Mouse (Mus musculus) ES-E14 (cell line): Measurements from ENCODE around the gene Chmp4b. TPM values are rescaled to one million over a fixed set of nuclear protein-coding genes. Genes with fewer than 3 reads are reported as not detected.

Experiments used
- DNase-seq: peaks from one replicate; pipeline ENCODE4 v3.0.0-alpha.2; 2013; ENCODE audit warnings: low read depth, low spot score
- H3K27ac ChIP-seq: 2 replicates; pipeline ENCODE4 v1.5.1; 2012; ENCODE audit warnings: low read depth, mild to moderate bottlenecking, low read length, moderate library complexity, mixed read lengths; ENCODE audit not compliant: poor library complexity, insufficient read depth, severe bottlenecking
- H3K36me3 ChIP-seq: 2 replicates; pipeline ENCODE4 v1.6.1; 2012; ENCODE audit warnings: mild to moderate bottlenecking, low read length, moderate library complexity, mixed read lengths; ENCODE audit not compliant: control insufficient read depth, poor library complexity, insufficient read depth, severe bottlenecking
- H3K4me1 ChIP-seq, 2 experiments: fragments of 150-350 bp in 1 of 2; sonication (generic) in 1 of 2; 2 replicates each; pipeline ENCODE4 v1.6.1; 2012; ENCODE audit warnings: low read length in 2 of 2, mild to moderate bottlenecking in 1 of 2, mixed read lengths in 1 of 2; ENCODE audit not compliant: control insufficient read depth in 2 of 2, insufficient read depth in 2 of 2, poor library complexity in 1 of 2
- H3K4me3 ChIP-seq, 2 experiments: fragments of 150-350 bp in 1 of 2; sonication (generic) in 1 of 2; 2 replicates each; pipeline ENCODE4 v1.5.1; 2012; ENCODE audit warnings: low read length in 2 of 2, low read depth in 1 of 2, mild to moderate bottlenecking in 1 of 2, mixed read lengths in 1 of 2; ENCODE audit not compliant: insufficient read depth in 1 of 2, poor library complexity in 1 of 2, severe bottlenecking in 1 of 2
- H3K9ac ChIP-seq: 2 replicates; pipeline ENCODE4 v1.6.1; 2012; ENCODE audit warnings: low read depth, mild to moderate bottlenecking, low read length, mixed read lengths; ENCODE audit not compliant: poor library complexity, insufficient read depth, severe bottlenecking
- H3K9me3 ChIP-seq: fragments of 150-350 bp; sonication (generic); 2 replicates; pipeline ENCODE4 v1.6.1; 2012; ENCODE audit warnings: low read depth, mild to moderate bottlenecking, low read length; ENCODE audit not compliant: control insufficient read depth, insufficient read depth
- CHD2 ChIP-seq: IDR thresholded peaks from 2 replicates; pipeline ENCODE4 v1.6.1; 2014; ENCODE audit warnings: mild to moderate bottlenecking, low read depth, low read length, inconsistent platforms
- HCFC1 ChIP-seq: IDR thresholded peaks from 2 replicates; pipeline ENCODE4 v1.6.1; 2012; ENCODE audit warnings: low read length, inconsistent platforms, borderline replicate concordance; ENCODE audit not compliant: insufficient read depth
- MAFK ChIP-seq: IDR thresholded peaks from 2 replicates; pipeline ENCODE4 v1.6.1; 2014; ENCODE audit warnings: mild to moderate bottlenecking, low read depth, low read length, inconsistent platforms; ENCODE audit not compliant: insufficient read depth
- ZC3H11A ChIP-seq: IDR thresholded peaks from 2 replicates; pipeline ENCODE4 v1.6.1; 2012; ENCODE audit warnings: low read depth, mild to moderate bottlenecking, inconsistent platforms, low read length, borderline replicate concordance
- ZNF384 ChIP-seq: IDR thresholded peaks from 2 replicates; pipeline ENCODE4 v1.6.1; 2012; ENCODE audit warnings: low read depth, low read length, inconsistent platforms
- in situ Hi-C, 2 experiments: fragments of 600-800 bp; cut with MboI; formaldehyde crosslinking; loops; one replicate each; pipeline ENCODE4 v1.15.1; 2025; ENCODE audit warnings: low sequenced_read_pairs in 2 of 2, inconsistent platforms in 1 of 2; ENCODE audit not compliant: unreplicated experiment in 2 of 2
- total RNA-seq: library from RNA; depleted of rRNA; stranded (reverse); fragments of 300-350 nt; gene quantifications from 2 replicates; pipeline ENCODE4 v1.2.3, GENCODE M21; 2012

Chmp4b gene
- total RNA-seq, 1 experiment: 94.3 TPM

DNA sequence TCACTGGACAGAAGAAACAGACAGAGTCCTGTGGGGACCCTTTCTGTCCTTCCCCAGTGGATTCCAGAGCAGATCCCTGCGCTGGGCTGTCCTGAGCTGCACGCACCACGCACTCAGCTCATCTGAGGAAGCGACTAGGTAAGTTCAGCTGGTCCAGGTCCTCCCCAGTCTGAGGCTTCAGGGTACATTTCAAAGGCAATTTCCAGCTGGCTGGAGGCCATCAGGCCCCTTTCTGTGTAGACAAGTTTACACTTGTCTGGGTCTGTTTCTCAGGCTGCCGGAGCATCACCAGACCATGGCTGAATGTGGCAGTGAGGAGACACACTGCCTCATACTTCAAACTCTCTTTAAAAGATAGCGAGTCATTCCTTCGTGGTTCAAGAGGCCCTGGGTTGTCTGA, 55.8 kb downstream of the Chmp4b start:
- Histone ChIP-seq H3K36me3 (no peaks in the 10 kb centered on the region), H3K9me3 (no peaks in the 10 kb centered on the region), H3K9ac (no peak overlapping the region), H3K27ac (no peak overlapping the region), H3K4me3 (no peak overlapping the region), H3K4me1 (peaks cover 0 to 3% of the 10 kb centered on the region in 2 experiments; a peak in 1 of 4 replicates)
- DNase-seq: no peak
- TF ChIP-seq CHD2 (no peak), ZC3H11A (no peak), MAFK (no peak), ZNF384 (no peak)
- in situ Hi-C loops: loop anchor here (10.0 to 25.0 kb wide), 3 partner anchors 148 to 238 kb away; no protein-coding TSS in a partner anchor

DNA sequence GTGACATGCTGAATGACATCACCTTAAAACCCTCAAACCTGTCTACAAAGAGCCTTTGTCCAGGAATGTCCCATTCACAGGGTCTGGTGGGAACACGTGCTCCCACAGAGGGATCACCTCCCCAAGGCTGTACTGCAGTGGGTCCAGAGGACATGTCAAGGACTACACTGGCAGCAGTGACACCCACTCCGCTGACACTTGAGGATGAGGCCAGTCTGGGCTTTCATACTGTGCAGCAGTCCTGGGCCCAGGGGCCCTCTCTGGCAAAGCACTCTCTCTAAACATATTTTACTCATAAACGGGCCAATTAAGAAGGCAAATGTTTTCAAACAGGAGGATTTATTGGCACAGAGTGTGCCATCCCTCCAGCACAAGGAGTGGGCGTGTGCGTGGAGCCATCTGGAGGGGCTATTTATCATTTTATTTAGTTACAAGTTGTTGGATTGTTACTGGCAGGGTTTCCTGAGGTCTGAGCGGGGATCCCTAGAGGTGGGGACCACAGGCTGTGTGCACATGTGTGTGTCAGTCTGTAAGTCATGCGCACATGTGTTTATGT, 56.4 kb downstream of the Chmp4b start:
- no peak for DNase-seq
- TF ChIP-seq ZC3H11A (no peak), CHD2 (no peak), MAFK (no peak), ZNF384 (no peak), HCFC1 (no peak)
- Histone ChIP-seq H3K4me3 (no peak overlapping the region), H3K27ac (no peak overlapping the region), H3K36me3 (no peaks in the 10 kb centered on the region), H3K9me3 (no peaks in the 10 kb centered on the region), H3K4me1 (peaks cover 0 to 3% of the 10 kb centered on the region in 2 experiments; a peak in 1 of 4 replicates), H3K9ac (no peak overlapping the region)
- in situ Hi-C loops: loop anchor here (10.0 to 25.0 kb wide), 3 partner anchors 147 to 237 kb away; no protein-coding TSS in a partner anchor

DNA sequence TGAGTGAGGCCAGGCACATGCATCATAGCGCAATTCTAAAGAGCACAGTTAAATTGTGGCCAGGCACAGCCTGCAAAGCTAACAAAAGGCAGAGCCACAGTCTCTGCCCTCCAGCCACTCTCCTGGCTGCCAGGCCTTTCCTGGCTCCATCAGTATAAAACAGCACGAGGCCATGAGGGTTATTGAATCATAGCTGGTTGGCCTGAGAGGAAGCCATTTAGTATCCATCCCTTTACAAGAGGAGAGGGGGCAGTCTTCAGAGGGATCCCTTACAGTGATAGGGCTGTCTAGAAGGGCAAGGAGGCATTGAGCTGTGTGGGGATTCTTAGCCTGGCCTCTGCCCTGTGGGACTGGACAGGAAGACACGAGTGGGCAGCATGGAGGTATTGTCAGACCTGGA, 60.2 kb downstream of the Chmp4b start:
- in situ Hi-C loops: loop anchor here in 1 of 2 experiments (25.0 kb wide), 1 partner anchor 226 kb away; no protein-coding TSS in a partner anchor

DNA sequence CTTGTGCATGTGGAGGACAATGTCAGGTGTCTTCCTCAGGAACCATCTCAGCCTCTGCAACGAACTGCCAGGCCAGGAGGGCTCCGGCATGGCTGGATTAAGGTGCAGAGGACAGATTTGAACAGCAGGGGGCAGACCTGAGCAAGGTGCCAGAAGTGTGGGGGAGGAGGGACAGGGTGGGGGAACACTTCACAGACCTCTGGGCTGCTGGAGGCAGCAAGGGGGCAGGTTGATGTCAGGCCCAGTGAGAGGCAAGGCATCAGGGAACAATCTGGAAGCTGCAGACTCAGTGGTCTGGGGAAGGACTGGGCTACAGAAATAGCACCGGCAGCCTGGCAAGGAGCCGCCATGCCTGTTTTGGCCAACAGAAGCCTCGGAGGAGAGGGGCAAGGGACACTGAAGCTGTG, 60.8 kb downstream of the Chmp4b start:
- Histone ChIP-seq H3K4me1 (peaks cover 0 to 3% of the 10 kb centered on the region in 2 experiments; a peak in 2 of 4 replicates), H3K27ac (no peak overlapping the region), H3K36me3 (no peaks in the 10 kb centered on the region), H3K9me3 (no peaks in the 10 kb centered on the region), H3K4me3 (peak overlapping the region in 1 of 2 experiments; percentile 31; a peak in 2 of 4 replicates), H3K9ac (peak overlapping the region; percentile 10; the same call in 1 of the 2 replicates)
- DNase-seq: peak; percentile 56
- peak; percentile 39; the same call in 1 of the 2 replicates for TF ChIP-seq CHD2
- no peak; the same call in 1 of the 2 replicates for TF ChIP-seq ZC3H11A
- TF ChIP-seq ZNF384: no peak
- in situ Hi-C loops: loop anchor here in 1 of 2 experiments (25.0 kb wide), 1 partner anchor 225 kb away; no protein-coding TSS in a partner anchor

More for the DNA sequence above, 60.2 kb downstream of the Chmp4b start:
- Histone ChIP-seq H3K4me1 (peaks cover 0 to 3% of the 10 kb centered on the region in 2 experiments; a peak in 2 of 4 replicates), H3K36me3 (no peaks in the 10 kb centered on the region), H3K27ac (no peak overlapping the region), H3K4me3 (no peak overlapping the region), H3K9me3 (no peaks in the 10 kb centered on the region), H3K9ac (no peak overlapping the region)
- no peak for DNase-seq
- TF ChIP-seq ZC3H11A: no peak
- TF ChIP-seq CHD2: no peak
- no peak for TF ChIP-seq ZNF384
- TF ChIP-seq HCFC1: no peak
- TF ChIP-seq MAFK: no peak

DNA sequence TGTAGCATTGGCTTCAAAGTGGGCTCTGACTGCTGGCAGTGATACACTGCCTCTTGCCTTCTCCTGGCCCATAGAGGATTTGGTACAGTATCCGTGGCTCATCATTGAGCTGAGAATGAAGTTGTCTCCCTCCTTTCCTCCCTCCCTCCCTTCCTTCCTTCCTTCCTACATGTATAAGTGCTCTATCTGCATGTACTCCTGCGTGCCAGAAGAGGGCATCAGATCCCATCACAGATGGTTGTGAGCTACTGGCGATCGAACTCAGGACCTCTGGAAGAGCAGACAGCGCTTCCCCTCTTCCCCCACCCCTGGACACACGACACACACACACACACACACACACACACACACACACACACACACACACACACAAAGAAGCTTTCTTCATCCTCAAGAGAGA, 61.6 kb downstream of the Chmp4b start:
- H3K4me3 ChIP-seq: no peak overlapping the region
- no peak for DNase-seq
- H3K36me3 ChIP-seq: no peaks in the 10 kb centered on the region
- in situ Hi-C loops: loop anchor here in 1 of 2 experiments (25.0 kb wide), 1 partner anchor 224 kb away; no protein-coding TSS in a partner anchor
- peaks cover 0 to 3% of the 10 kb centered on the region in 2 experiments; a peak in 2 of 4 replicates for H3K4me1 ChIP-seq
- H3K9me3 ChIP-seq: no peaks in the 10 kb centered on the region
- H3K9ac ChIP-seq: no peak overlapping the region
- TF ChIP-seq CHD2 (no peak), HCFC1 (no peak), MAFK (no peak), ZC3H11A (no peak), ZNF384 (no peak)
- no peak overlapping the region for H3K27ac ChIP-seq
